Mouse (Mus musculus): ENCODE data around the gene Tcirg1. TPM values are rescaled to one million over a fixed set of nuclear protein-coding genes. Genes with fewer than 3 reads are reported as not detected.

Tcirg1 gene
- polyA plus RNA-seq, 1 experiment from 2014 or later, result 42.8 TPM

- H3K9me3 ChIP-seq (ENCODE audit: control insufficient read depth, low read length), result no peaks in the 10 kb centered on the region
- no peak overlapping the region for H3K4me2 ChIP-seq
- H3K27me3 ChIP-seq (replicated peaks; ENCODE audit: control insufficient read depth, insufficient read depth, low read length), result no peaks in the 10 kb centered on the region
- WGBS, result 54% methylated on average over 3 of the region's 3 CpGs
- peaks cover 21% of the 10 kb centered on the region for H3K36me3 ChIP-seq (ENCODE audit: control insufficient read depth, insufficient read depth, low read length)
- no peak for DNase-seq (ENCODE audit: low spot score)
- no peaks in the 10 kb centered on the region for H3K4me1 ChIP-seq (replicated peaks; ENCODE audit: control insufficient read depth, insufficient read depth, low read length)
- no peak overlapping the region for H3K9ac ChIP-seq (ENCODE audit: low read depth, low read length)
- H3K27ac ChIP-seq (ENCODE audit: low read depth, low read length), result no peak overlapping the region
- ATAC-seq (replicated peaks; ENCODE audit: low FRiP score), result peak; percentile 58
- no peak overlapping the region for H3K4me3 ChIP-seq (ENCODE audit: low read depth, low read length)
Observed at GRCm38 (mm10) chr19:3895171-3895631, 11.7 kb downstream of the Tcirg1 start.

GRCm38 (mm10) chr19:3894294-3894693, 12.6 kb downstream of the Tcirg1 start:
- Histone ChIP-seq H3K27me3 (replicated peaks; ENCODE audit: control insufficient read depth, insufficient read depth, low read length) (no peaks in the 10 kb centered on the region), H3K27ac (ENCODE audit: low read depth, low read length) (no peak overlapping the region), H3K4me1 (replicated peaks; ENCODE audit: control insufficient read depth, insufficient read depth, low read length) (no peaks in the 10 kb centered on the region), H3K9me3 (ENCODE audit: control insufficient read depth, low read length) (no peaks in the 10 kb centered on the region), H3K36me3 (ENCODE audit: control insufficient read depth, insufficient read depth, low read length) (peaks cover 21% of the 10 kb centered on the region), H3K9ac (ENCODE audit: low read depth, low read length) (no peak overlapping the region), H3K4me3 (ENCODE audit: low read depth, low read length) (no peak overlapping the region), H3K4me2 (no peak overlapping the region)
- 88% methylated on average over 2 of the region's 2 CpGs for WGBS
- no peak for ATAC-seq (replicated peaks; ENCODE audit: low FRiP score)
- DNase-seq (ENCODE audit: low spot score), result no peak

- no peak overlapping the region for H3K27ac ChIP-seq (ENCODE audit: low read depth, low read length)
- H3K9me3 ChIP-seq (ENCODE audit: control insufficient read depth, low read length), result no peaks in the 10 kb centered on the region
- H3K9ac ChIP-seq (ENCODE audit: low read depth, low read length), result no peak overlapping the region
- H3K4me3 ChIP-seq (ENCODE audit: low read depth, low read length), result no peak overlapping the region
- no peaks in the 10 kb centered on the region for H3K27me3 ChIP-seq (replicated peaks; ENCODE audit: control insufficient read depth, insufficient read depth, low read length)
- H3K4me1 ChIP-seq (replicated peaks; ENCODE audit: control insufficient read depth, insufficient read depth, low read length), result no peaks in the 10 kb centered on the region
- no peak overlapping the region for H3K4me2 ChIP-seq
- ATAC-seq (replicated peaks; ENCODE audit: low FRiP score), result no peak
- no peak for DNase-seq (ENCODE audit: low spot score)
- 88% methylated on average over 4 of the region's 4 CpGs for WGBS
- peaks cover 19% of the 10 kb centered on the region for H3K36me3 ChIP-seq (ENCODE audit: control insufficient read depth, insufficient read depth, low read length)
Observed at GRCm38 (mm10) chr19:3893545-3894116, 13.3 kb downstream of the Tcirg1 start.

GRCm38 (mm10) chr19:3890181-3890580, 16.8 kb downstream of the Tcirg1 start:
- no peak overlapping the region for H3K27ac ChIP-seq (ENCODE audit: low read depth, low read length)
- no peak for DNase-seq (ENCODE audit: low spot score)
- peaks cover 16% of the 10 kb centered on the region for H3K36me3 ChIP-seq (ENCODE audit: control insufficient read depth, insufficient read depth, low read length)

GRCm38 (mm10) chr19:3889096-3889495, 17.8 kb downstream of the Tcirg1 start:
- Histone ChIP-seq H3K4me2 (no peak overlapping the region), H3K9ac (ENCODE audit: low read depth, low read length) (no peak overlapping the region), H3K36me3 (ENCODE audit: control insufficient read depth, insufficient read depth, low read length) (peaks cover 15% of the 10 kb centered on the region), H3K27ac (ENCODE audit: low read depth, low read length) (no peak overlapping the region), H3K4me1 (replicated peaks; ENCODE audit: control insufficient read depth, insufficient read depth, low read length) (no peaks in the 10 kb centered on the region), H3K27me3 (replicated peaks; ENCODE audit: control insufficient read depth, insufficient read depth, low read length) (no peaks in the 10 kb centered on the region), H3K9me3 (ENCODE audit: control insufficient read depth, low read length) (no peaks in the 10 kb centered on the region), H3K4me3 (ENCODE audit: low read depth, low read length) (no peak overlapping the region)
- DNase-seq (ENCODE audit: low spot score) (no peak), ATAC-seq (replicated peaks; ENCODE audit: low FRiP score) (no peak)
- 84% methylated on average over 5 of the region's 5 CpGs for WGBS

More at GRCm38 (mm10) chr19:3890181-3890580, 16.8 kb downstream of the Tcirg1 start:
- WGBS, result 87% methylated on average over 8 of the region's 8 CpGs
- Histone ChIP-seq H3K9me3 (ENCODE audit: control insufficient read depth, low read length) (no peaks in the 10 kb centered on the region), H3K27me3 (replicated peaks; ENCODE audit: control insufficient read depth, insufficient read depth, low read length) (no peaks in the 10 kb centered on the region), H3K4me1 (replicated peaks; ENCODE audit: control insufficient read depth, insufficient read depth, low read length) (no peaks in the 10 kb centered on the region), H3K9ac (ENCODE audit: low read depth, low read length) (no peak overlapping the region), H3K4me3 (ENCODE audit: low read depth, low read length) (no peak overlapping the region), H3K4me2 (no peak overlapping the region)
- ATAC-seq (replicated peaks; ENCODE audit: low FRiP score), result no peak

- ATAC-seq (replicated peaks; ENCODE audit: low FRiP score) (no peak), DNase-seq (ENCODE audit: low spot score) (peak; percentile 10)
- no peak overlapping the region for H3K27ac ChIP-seq (ENCODE audit: low read depth, low read length)
- WGBS, result 71% methylated on average over 6 of the region's 6 CpGs
- no peaks in the 10 kb centered on the region for H3K4me1 ChIP-seq (replicated peaks; ENCODE audit: control insufficient read depth, insufficient read depth, low read length)
- no peak overlapping the region for H3K9ac ChIP-seq (ENCODE audit: low read depth, low read length)
- H3K36me3 ChIP-seq (ENCODE audit: control insufficient read depth, insufficient read depth, low read length), result peaks cover 4% of the 10 kb centered on the region
- no peak overlapping the region for H3K4me2 ChIP-seq
- no peak overlapping the region for H3K4me3 ChIP-seq (ENCODE audit: low read depth, low read length)
- H3K9me3 ChIP-seq (ENCODE audit: control insufficient read depth, low read length), result no peaks in the 10 kb centered on the region
- no peaks in the 10 kb centered on the region for H3K27me3 ChIP-seq (replicated peaks; ENCODE audit: control insufficient read depth, insufficient read depth, low read length)
Observed at GRCm38 (mm10) chr19:3884325-3884990, 22.5 kb downstream of the Tcirg1 start.

GRCm38 (mm10) chr19:3882214-3882613, 24.7 kb downstream of the Tcirg1 start:
- no peaks in the 10 kb centered on the region for H3K4me1 ChIP-seq (replicated peaks; ENCODE audit: control insufficient read depth, insufficient read depth, low read length)
- H3K4me2 ChIP-seq, result no peak overlapping the region
- H3K27ac ChIP-seq (ENCODE audit: low read depth, low read length), result no peak overlapping the region
- ATAC-seq (replicated peaks; ENCODE audit: low FRiP score) (no peak), DNase-seq (ENCODE audit: low spot score) (no peak)
- H3K9me3 ChIP-seq (ENCODE audit: control insufficient read depth, low read length), result no peaks in the 10 kb centered on the region
- no peak overlapping the region for H3K4me3 ChIP-seq (ENCODE audit: low read depth, low read length)
- peaks cover 4% of the 10 kb centered on the region for H3K36me3 ChIP-seq (ENCODE audit: control insufficient read depth, insufficient read depth, low read length)
- H3K27me3 ChIP-seq (replicated peaks; ENCODE audit: control insufficient read depth, insufficient read depth, low read length), result no peaks in the 10 kb centered on the region
- 84% methylated on average over 4 of the region's 4 CpGs for WGBS
- no peak overlapping the region for H3K9ac ChIP-seq (ENCODE audit: low read depth, low read length)

- Histone ChIP-seq H3K9ac (ENCODE audit: low read depth, low read length) (no peak overlapping the region), H3K36me3 (ENCODE audit: control insufficient read depth, insufficient read depth, low read length) (peaks cover 2% of the 10 kb centered on the region), H3K4me3 (ENCODE audit: low read depth, low read length) (no peak overlapping the region), H3K9me3 (ENCODE audit: control insufficient read depth, low read length) (no peaks in the 10 kb centered on the region), H3K27me3 (replicated peaks; ENCODE audit: control insufficient read depth, insufficient read depth, low read length) (no peaks in the 10 kb centered on the region), H3K4me2 (no peak overlapping the region), H3K4me1 (replicated peaks; ENCODE audit: control insufficient read depth, insufficient read depth, low read length) (no peaks in the 10 kb centered on the region), H3K27ac (ENCODE audit: low read depth, low read length) (no peak overlapping the region)
- ATAC-seq (replicated peaks; ENCODE audit: low FRiP score) (no peak), DNase-seq (ENCODE audit: low spot score) (no peak)
- WGBS, result 81% methylated on average over 6 of the region's 6 CpGs
Observed at GRCm38 (mm10) chr19:3880054-3880848, 26.7 kb downstream of the Tcirg1 start.
